Mouse (Mus musculus) skeletal muscle tissue, adult 2 months (tissue): ENCODE measurements at regions not wholly inside any gene's neighbourhood (a gene's known extent, or its start where the extent isn't known, plus 50 kb on each side); places are given as distances from the start of the nearest gene placed in this dataset.

Source experiments
- DNase-seq: peaks from one replicate; pipeline ENCODE4 v3.0.0-alpha.2; 2012; ENCODE audit warnings: low read depth, low spot score

DNA sequence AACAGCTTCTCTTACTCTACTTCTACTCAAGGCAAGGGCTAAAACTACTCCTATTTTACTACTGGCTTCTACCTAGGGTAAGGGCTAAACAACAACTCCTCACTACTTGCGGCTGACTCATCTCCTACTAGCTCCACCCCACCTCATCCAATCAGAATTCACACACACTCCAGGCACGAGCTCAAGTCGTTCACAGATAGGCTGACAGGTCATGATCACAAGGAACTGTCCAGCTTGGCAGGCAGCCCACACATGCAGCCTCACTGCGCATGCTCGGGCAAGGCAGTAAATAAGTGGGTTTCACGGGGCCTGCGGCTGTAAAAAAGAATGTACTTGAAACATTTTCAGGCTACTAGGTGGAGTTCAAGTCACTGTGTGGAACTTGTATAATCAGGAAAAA, 197.6 kb downstream of the Ccdc50 start:
- no peak for DNase-seq

DNA sequence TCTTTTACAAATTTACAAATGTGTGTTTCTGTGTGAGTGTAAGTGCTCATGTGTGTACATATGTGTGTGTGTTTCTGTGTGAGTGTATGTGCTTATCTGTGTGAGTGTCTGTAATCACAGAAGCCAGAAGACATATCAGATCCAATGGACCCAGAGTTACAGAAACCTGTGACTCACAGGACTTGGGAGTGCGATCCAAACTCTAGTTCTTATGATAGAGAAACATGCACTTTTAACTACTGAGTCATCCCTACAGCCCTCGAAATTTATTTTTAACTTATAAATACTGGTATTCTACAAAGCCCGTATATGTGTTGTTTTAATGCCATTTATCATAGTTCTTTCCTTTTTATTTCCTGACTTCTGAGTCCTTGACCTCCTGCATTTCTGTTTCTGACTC, 220.7 kb downstream of the Ccdc50 start:
- DNase-seq: no peak

DNA sequence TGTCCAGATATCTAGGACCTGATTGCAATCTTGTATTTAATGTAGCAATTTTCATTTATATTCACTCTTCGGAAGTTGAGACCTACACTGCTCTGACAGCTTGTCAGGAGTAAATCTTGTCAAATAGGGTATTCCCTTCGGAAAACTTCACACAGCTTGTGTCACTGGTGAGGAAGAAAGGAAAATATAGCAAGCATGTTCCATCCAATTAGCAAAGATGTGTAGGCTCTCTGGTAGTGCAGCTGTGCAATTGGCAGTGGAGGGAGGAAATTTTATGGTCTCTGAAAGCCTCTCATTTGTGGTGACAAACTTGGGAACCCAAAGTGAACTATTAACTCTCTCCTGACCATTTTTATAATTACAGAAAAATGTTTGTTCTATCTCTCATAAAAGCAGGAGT, 252.6 kb downstream of the Ccdc50 start:
- DNase-seq: no peak

DNA sequence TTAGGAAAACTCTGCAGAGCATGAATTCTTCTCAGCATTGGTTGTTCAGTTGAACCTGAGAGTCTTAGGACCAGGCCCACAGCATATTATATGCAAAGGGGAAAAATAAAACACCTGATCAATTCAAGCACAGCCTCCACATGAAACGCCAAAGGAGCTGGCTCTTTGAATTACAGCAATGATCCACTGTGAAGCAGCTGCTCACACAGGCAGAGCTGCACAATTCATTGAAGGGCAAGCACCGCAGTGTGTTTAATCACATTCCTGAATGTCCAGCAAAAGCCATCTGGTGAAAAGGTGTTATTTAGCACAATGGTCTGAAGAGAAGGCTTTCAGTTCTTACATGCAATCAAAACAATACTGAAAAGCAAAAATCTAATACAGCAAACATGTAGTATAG, 289.6 kb downstream of the Ccdc50 start:
- DNase-seq: no peak

DNA sequence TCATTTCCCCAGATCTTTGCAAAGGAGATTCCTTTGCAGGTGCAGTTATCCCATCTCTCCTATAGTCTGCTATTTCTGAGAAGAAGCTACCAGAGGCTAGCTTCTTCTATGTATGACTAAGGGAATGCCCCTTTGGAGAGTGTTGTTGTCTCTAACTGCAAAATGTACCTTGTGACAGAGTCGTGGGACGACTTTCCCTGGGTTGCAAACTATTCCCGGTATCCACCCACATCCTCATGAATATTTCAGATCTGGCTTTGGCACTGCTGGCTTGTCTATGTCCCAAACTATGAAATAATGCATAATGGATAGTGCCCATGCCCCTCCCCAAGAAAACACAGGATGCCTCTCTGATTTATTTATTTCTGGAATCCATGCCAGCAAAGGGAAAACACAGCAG, 294.3 kb downstream of the Ccdc50 start:
- DNase-seq: no peak

DNA sequence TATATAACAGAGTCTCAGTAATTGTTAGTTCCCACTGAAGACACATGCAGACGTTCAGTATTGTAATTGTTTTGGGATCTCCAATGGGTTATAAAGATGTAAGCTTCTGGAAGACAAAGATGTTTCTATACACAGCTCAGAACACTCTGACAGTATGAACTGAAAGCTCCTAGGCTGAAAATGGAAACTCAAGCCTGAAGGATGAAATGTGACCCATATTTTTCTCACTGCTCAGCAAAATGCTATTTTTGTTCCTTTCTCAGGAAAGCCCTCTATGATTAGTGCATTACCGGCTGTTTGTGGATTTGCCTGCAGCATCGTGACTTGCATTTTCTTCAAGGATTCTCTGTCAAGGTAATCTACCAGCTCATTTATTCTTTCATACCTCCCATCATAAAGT, 295.2 kb downstream of the Ccdc50 start:
- peak; percentile 45 for DNase-seq

DNA sequence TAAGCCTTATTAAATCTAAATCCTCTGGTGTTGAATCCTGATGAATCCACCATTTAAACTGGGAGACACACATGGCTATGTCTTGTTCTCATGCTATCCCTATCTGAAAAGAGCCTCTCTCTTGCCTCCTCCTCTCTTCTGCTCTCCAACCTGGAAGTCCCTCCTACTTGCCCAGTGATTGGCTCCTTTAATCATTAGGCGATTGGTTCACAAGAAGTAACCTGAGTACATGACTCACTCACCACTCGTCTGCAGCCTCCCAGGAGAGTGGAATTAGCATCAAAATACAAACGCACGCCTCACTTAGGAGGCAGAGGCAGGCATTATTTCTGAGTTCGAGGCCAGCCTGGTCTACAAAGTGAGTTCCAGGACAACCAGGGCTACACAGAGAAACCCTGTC, 321.3 kb downstream of the Ccdc50 start:
- DNase-seq: no peak

DNA sequence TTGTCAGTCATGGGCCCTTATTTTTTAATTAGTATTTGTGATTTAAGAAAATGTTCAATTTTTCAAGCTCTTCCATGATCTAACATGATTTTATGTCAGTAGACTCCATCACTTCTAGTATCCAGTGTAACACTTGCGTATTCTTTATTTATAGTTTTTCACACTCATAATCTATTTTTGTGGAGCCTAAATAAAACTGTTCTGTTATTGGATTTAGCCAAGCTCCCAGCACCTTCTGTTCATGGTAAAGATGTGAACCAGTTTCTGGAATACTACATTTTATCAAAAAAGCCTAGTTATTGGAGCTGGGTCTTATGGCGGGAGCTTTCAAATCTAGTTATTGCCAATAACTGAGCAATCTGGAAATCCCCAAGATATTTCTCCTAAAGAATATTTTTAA, 334.8 kb downstream of the Ccdc50 start:
- DNase-seq: no peak
